Mouse (Mus musculus): Measurements from ENCODE around the gene Tenm4. TPM values are rescaled to one million over a fixed set of nuclear protein-coding genes. Genes with fewer than 3 reads are reported as not detected.

Gene Tenm4
- total RNA-seq, 1 experiment, result 38.9 TPM

DNA sequence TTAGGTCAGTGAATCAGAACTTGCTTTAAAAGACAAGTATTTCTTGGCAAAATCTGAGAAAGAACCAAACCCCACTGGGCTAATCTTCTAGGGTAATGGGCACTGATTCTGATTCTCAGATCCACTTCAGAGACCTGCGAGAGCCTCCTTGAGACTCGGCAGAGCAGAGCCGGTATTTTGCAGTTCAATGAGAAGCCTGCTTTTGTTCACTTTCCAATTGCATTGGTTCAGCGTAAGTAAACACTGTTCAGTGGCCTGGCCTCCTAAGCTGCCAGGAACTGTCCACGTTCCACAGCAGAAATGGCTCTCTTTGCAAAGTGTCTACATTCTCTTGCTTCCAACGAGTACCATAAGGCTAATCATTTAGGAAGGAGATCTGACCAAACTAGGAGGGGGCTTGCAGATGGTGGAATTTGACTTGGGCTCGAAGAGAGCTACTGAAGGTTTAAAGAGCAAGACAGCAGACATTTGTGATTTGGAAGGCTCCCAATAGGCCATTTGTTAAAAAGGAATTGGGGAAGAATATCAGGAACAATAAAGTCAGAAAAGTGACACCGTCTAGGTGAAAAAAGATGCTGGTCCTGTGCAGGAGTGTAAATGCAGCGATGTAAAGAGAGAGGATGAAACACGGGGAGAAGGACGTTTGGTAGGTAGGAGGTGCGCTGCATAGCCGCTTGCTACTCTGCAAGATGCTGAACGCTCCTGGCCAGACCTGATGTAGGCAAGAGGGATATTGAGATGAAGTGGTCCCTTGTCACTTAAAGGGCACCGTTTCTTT is 636.4 kb downstream of the Tenm4 start:
- Histone ChIP-seq H3K27ac (ENCODE audit: insufficient read depth, low read depth, low read length, poor library complexity, severe bottlenecking) (no peak overlapping the region), H3K9me3 (ENCODE audit: control insufficient read depth, insufficient read depth, low read depth, low read length) (no peaks in the 10 kb centered on the region), H3K36me3 (ENCODE audit: control insufficient read depth, insufficient read depth, low read length, poor library complexity, severe bottlenecking) (no peaks in the 10 kb centered on the region), H3K4me3 (ENCODE audit: insufficient read depth in 1 of 2, low read depth in 1 of 2, low read length in 2 of 2, poor library complexity in 1 of 2, severe bottlenecking in 1 of 2) (no peak overlapping the region), H3K4me1 (ENCODE audit: control insufficient read depth in 2 of 2, insufficient read depth in 2 of 2, low read length in 2 of 2, poor library complexity in 1 of 2) (peaks cover 0 to 4% of the 10 kb centered on the region in 2 experiments; a peak in 1 of 4 replicates), H3K9ac (ENCODE audit: insufficient read depth, low read depth, low read length, poor library complexity, severe bottlenecking) (no peak overlapping the region)
- in situ Hi-C loops (cut with MboI; ENCODE audit: low sequenced_read_pairs in 2 of 2, unreplicated experiment in 2 of 2), result no loop called here
- DNase-seq (ENCODE audit: low read depth, low spot score), result no peak
- TF ChIP-seq HCFC1 (IDR thresholded peaks at IDR 0.05; ENCODE audit: borderline replicate concordance, insufficient read depth, low read length), result no peak
- no peak for TF ChIP-seq ZC3H11A (IDR thresholded peaks at IDR 0.05; ENCODE audit: borderline replicate concordance, low read depth, low read length)
- TF ChIP-seq ZNF384 (IDR thresholded peaks at IDR 0.05; ENCODE audit: low read depth, low read length), result no peak
- no peak for TF ChIP-seq CHD2 (IDR thresholded peaks at IDR 0.05; ENCODE audit: low read depth, low read length)
- no peak for TF ChIP-seq MAFK (IDR thresholded peaks at IDR 0.05; ENCODE audit: insufficient read depth, low read depth, low read length)

DNA sequence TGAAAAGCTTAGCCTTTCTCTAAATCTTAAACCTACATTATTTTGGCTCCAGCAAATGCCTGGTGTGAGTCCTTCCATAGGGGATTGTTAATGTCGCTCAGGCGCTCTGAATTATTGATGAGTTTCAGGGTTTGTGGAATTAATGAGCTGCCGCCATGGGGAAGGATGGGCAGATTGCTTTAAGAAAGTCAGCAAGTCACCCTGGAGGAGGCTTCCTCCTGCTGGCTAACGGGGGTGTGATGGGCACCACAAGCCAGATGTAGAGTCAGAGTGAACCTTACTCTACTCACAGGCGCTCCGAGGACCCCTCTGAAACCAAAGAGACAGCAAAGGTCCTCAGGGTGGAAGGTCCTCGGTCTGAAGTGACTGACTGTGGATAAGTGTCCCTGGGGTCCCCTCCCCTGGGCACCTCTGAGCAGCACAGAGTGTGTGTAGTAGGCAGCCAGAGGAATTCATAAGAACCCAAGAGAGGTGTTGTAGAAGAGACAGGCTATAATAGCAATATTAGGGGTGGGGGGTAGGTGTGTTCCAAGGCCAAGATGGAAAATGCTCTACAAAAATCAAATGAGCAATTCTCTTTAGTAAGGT is 637.1 kb downstream of the Tenm4 start:
- H3K36me3 ChIP-seq (ENCODE audit: control insufficient read depth, insufficient read depth, low read length, poor library complexity, severe bottlenecking), result no peaks in the 10 kb centered on the region
- no peak overlapping the region for H3K4me3 ChIP-seq (ENCODE audit: insufficient read depth in 1 of 2, low read depth in 1 of 2, low read length in 2 of 2, poor library complexity in 1 of 2, severe bottlenecking in 1 of 2)
- DNase-seq (ENCODE audit: low read depth, low spot score), result no peak
- no peaks in the 10 kb centered on the region for H3K9me3 ChIP-seq (ENCODE audit: control insufficient read depth, insufficient read depth, low read depth, low read length)
- TF ChIP-seq MAFK (IDR thresholded peaks at IDR 0.05; ENCODE audit: insufficient read depth, low read depth, low read length), result no peak
- TF ChIP-seq CHD2 (IDR thresholded peaks at IDR 0.05; ENCODE audit: low read depth, low read length), result no peak
- no peak for TF ChIP-seq HCFC1 (IDR thresholded peaks at IDR 0.05; ENCODE audit: borderline replicate concordance, insufficient read depth, low read length)
- TF ChIP-seq ZNF384 (IDR thresholded peaks at IDR 0.05; ENCODE audit: low read depth, low read length), result no peak
- TF ChIP-seq ZC3H11A (IDR thresholded peaks at IDR 0.05; ENCODE audit: borderline replicate concordance, low read depth, low read length), result no peak
- H3K27ac ChIP-seq (ENCODE audit: insufficient read depth, low read depth, low read length, poor library complexity, severe bottlenecking), result no peak overlapping the region
- peaks cover 0 to 4% of the 10 kb centered on the region in 2 experiments; a peak in 1 of 4 replicates for H3K4me1 ChIP-seq (ENCODE audit: control insufficient read depth in 2 of 2, insufficient read depth in 2 of 2, low read length in 2 of 2, poor library complexity in 1 of 2)
- in situ Hi-C loops (cut with MboI; ENCODE audit: low sequenced_read_pairs in 2 of 2, unreplicated experiment in 2 of 2), result no loop called here
- H3K9ac ChIP-seq (ENCODE audit: insufficient read depth, low read depth, low read length, poor library complexity, severe bottlenecking), result no peak overlapping the region

DNA sequence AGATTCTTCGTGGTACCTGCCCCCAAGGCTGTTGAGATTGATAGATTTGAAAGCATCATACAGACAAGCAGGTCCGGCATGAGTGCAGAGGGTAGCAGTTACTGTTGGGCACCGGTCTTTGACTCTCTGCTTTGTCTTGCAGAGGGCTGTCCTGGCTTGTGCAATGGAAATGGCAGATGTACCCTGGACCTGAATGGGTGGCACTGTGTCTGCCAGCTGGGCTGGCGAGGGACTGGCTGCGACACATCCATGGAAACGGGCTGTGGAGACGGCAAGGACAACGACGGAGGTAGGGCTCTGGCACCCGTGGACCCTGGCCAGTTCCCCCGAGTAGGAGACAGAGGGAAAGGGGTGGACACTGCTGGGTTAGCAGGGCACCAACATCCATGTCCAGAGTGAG is 640.6 kb downstream of the Tenm4 start:
- DNase-seq (ENCODE audit: low read depth, low spot score), result no peak
- H3K4me3 ChIP-seq (ENCODE audit: insufficient read depth in 1 of 2, low read depth in 1 of 2, low read length in 2 of 2, poor library complexity in 1 of 2, severe bottlenecking in 1 of 2), result no peak overlapping the region
- no peaks in the 10 kb centered on the region for H3K9me3 ChIP-seq (ENCODE audit: control insufficient read depth, insufficient read depth, low read depth, low read length)
- no peak overlapping the region for H3K9ac ChIP-seq (ENCODE audit: insufficient read depth, low read depth, low read length, poor library complexity, severe bottlenecking)
- no peaks in the 10 kb centered on the region for H3K36me3 ChIP-seq (ENCODE audit: control insufficient read depth, insufficient read depth, low read length, poor library complexity, severe bottlenecking)
- no peak overlapping the region for H3K27ac ChIP-seq (ENCODE audit: insufficient read depth, low read depth, low read length, poor library complexity, severe bottlenecking)
- no peaks in the 10 kb centered on the region for H3K4me1 ChIP-seq (ENCODE audit: control insufficient read depth in 2 of 2, insufficient read depth in 2 of 2, low read length in 2 of 2, poor library complexity in 1 of 2)
- in situ Hi-C loops (cut with MboI; ENCODE audit: low sequenced_read_pairs in 2 of 2, unreplicated experiment in 2 of 2), result no loop called here
- TF ChIP-seq MAFK (IDR thresholded peaks at IDR 0.05; ENCODE audit: insufficient read depth, low read depth, low read length), result no peak

DNA sequence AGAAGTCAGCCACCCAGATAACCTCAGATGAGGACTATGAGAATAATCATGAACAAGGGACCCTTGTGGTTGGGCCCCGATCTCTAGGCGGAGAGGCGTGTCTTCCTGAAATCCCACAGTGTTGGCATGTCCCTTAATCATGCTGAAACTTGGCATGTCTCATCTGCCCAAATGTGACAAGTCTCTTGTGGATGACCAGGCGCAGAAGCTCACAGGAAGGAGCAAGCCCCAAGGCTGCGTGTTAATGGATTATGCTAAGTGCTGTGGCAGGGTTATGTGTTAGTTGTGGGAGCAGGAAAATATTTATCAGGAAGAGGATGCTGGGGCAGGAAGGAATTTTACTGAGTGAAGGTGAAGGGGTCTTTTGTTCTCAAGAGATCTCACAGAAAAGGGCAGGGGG is 642.0 kb downstream of the Tenm4 start:
- no peak for DNase-seq (ENCODE audit: low read depth, low spot score)
- no peak overlapping the region for H3K27ac ChIP-seq (ENCODE audit: insufficient read depth, low read depth, low read length, poor library complexity, severe bottlenecking)
- in situ Hi-C loops (cut with MboI; ENCODE audit: low sequenced_read_pairs in 2 of 2, unreplicated experiment in 2 of 2), result no loop called here

More for the DNA sequence above, 642.0 kb downstream of the Tenm4 start:
- H3K4me3 ChIP-seq (ENCODE audit: insufficient read depth in 1 of 2, low read depth in 1 of 2, low read length in 2 of 2, poor library complexity in 1 of 2, severe bottlenecking in 1 of 2), result no peak overlapping the region
- no peak overlapping the region for H3K9ac ChIP-seq (ENCODE audit: insufficient read depth, low read depth, low read length, poor library complexity, severe bottlenecking)
- H3K36me3 ChIP-seq (ENCODE audit: control insufficient read depth, insufficient read depth, low read length, poor library complexity, severe bottlenecking), result no peaks in the 10 kb centered on the region
- peaks cover 0 to 2% of the 10 kb centered on the region in 2 experiments; a peak in 1 of 4 replicates for H3K4me1 ChIP-seq (ENCODE audit: control insufficient read depth in 2 of 2, insufficient read depth in 2 of 2, low read length in 2 of 2, poor library complexity in 1 of 2)
- no peaks in the 10 kb centered on the region for H3K9me3 ChIP-seq (ENCODE audit: control insufficient read depth, insufficient read depth, low read depth, low read length)
- no peak for TF ChIP-seq ZC3H11A (IDR thresholded peaks at IDR 0.05; ENCODE audit: borderline replicate concordance, low read depth, low read length)
- no peak for TF ChIP-seq ZNF384 (IDR thresholded peaks at IDR 0.05; ENCODE audit: low read depth, low read length)
- TF ChIP-seq CHD2 (IDR thresholded peaks at IDR 0.05; ENCODE audit: low read depth, low read length), result no peak
- no peak for TF ChIP-seq HCFC1 (IDR thresholded peaks at IDR 0.05; ENCODE audit: borderline replicate concordance, insufficient read depth, low read length)
- TF ChIP-seq MAFK (IDR thresholded peaks at IDR 0.05; ENCODE audit: insufficient read depth, low read depth, low read length), result no peak
